In the genomic region with DNA sequence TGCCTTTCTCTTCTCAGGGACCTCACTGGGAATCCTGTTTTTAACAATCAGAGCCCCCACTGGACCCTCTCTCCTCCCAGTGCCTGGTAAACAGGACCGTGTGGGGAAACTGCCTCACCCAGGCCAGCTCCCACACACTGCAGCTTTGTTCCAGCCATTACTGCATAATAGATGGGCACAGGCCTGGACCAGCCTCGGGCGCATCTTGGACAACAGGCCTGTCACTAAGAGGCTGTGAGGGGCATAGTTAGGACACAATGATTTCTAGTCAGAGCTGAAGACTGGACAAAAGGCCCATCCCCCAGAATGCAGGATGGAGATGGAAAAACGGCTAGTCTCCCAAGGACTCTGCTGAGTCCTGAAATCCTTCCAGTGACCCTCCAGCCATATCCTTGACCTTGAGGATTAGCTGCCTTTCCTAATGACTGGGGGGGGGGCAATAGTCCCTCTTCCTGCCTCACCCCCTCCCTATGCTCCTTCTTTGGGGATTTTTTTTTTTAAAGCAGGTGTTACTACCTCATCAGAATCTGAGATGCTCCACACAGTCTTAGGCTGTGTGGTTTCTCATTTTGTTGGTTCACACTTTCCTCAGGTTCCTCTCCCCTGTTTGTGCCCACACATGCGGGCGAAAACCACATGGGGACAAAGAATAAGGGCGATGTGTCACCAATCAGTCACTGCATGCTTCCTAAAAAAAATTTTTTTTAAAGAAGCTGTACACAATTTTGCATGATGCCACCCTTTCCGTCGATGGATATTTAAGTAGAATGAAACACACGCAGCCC, we compare ENCODE assay signal across 13 mouse cellular contexts. TPM values are rescaled to one million over a fixed set of nuclear protein-coding genes. Genes with fewer than 3 reads are reported as not detected.
A peak's percentile ranks its signal among the peaks of the same experiment; 100 is the strongest.
DNase-seq lines count a peak whose midpoint lies in the region; ATAC-seq and TF ChIP-seq lines count a peak whose summit lies in the region.
"Had no signal": no experiment of that assay in that cellular context is flagged by ENCODE, and none has a peak within 500 bp of the region (broad histone marks: within the 10 kb centered on the region; RNA-seq: fewer than 3 reads in every experiment).

No protein-coding gene starts in this region.

- H3K27ac ChIP-seq in intestine, embryonic 14.5 days (ENCODE audit: low read depth), result 0 out of 2 replicates have a peak overlapping the region, but pooled peaks have one; percentile 27
- no peak overlapping the region for H3K27ac ChIP-seq in intestine, postnatal 0 days (ENCODE audit: low read depth, low read length)
- peak overlapping the region; percentile 61; the same call in 1 of the 2 replicates for H3K27ac ChIP-seq in embryonic facial prominence, embryonic 10.5 days (replicated peaks)
- peak overlapping the region; percentile 79 for H3K27ac ChIP-seq in hindbrain, embryonic 13.5 days
- peak overlapping the region; percentile 81 for H3K27ac ChIP-seq in neural tube, embryonic 13.5 days (replicated peaks)
- H3K27ac ChIP-seq: limb, embryonic 15.5 days had no signal

- intact Hi-C loops in left cerebral cortex, postnatal 10 days (cut with DNase I), result no loop called here

- no peaks in the 10 kb centered on the region for H3K9me3 ChIP-seq in intestine, embryonic 14.5 days (ENCODE audit: control insufficient read depth, low read length)
- no peaks in the 10 kb centered on the region for H3K9me3 ChIP-seq in intestine, postnatal 0 days (ENCODE audit: control insufficient read depth)
- H3K9me3 ChIP-seq in embryonic facial prominence, embryonic 10.5 days, result no peaks in the 10 kb centered on the region
- H3K9me3 ChIP-seq in hindbrain, embryonic 13.5 days, result no peaks in the 10 kb centered on the region
- no peaks in the 10 kb centered on the region for H3K9me3 ChIP-seq in neural tube, embryonic 13.5 days
- H3K9me3 ChIP-seq: limb, embryonic 15.5 days had no signal

- no peak overlapping the region for H3K9ac ChIP-seq in intestine, embryonic 14.5 days (ENCODE audit: low read length)
- H3K9ac ChIP-seq in intestine, postnatal 0 days (ENCODE audit: low read depth, low read length), result no peak overlapping the region
- H3K9ac ChIP-seq in hindbrain, embryonic 13.5 days, result peak overlapping the region; percentile 25; the same call in 1 of the 2 replicates
- 0 out of 2 replicates have a peak overlapping the region, but pooled peaks have one; percentile 18 for H3K9ac ChIP-seq in neural tube, embryonic 13.5 days
- H3K9ac ChIP-seq: limb, embryonic 15.5 days had no signal

- H3K36me3 ChIP-seq in intestine, embryonic 14.5 days (ENCODE audit: control insufficient read depth, insufficient read depth, low read length), result no peaks in the 10 kb centered on the region
- no peaks in the 10 kb centered on the region for H3K36me3 ChIP-seq in intestine, postnatal 0 days (ENCODE audit: control insufficient read depth, insufficient read depth)
- H3K36me3 ChIP-seq in embryonic facial prominence, embryonic 10.5 days (replicated peaks), result no peaks in the 10 kb centered on the region
- no peaks in the 10 kb centered on the region for H3K36me3 ChIP-seq in hindbrain, embryonic 13.5 days
- H3K36me3 ChIP-seq in neural tube, embryonic 13.5 days, result no peaks in the 10 kb centered on the region
- H3K36me3 ChIP-seq: limb, embryonic 15.5 days had no signal

- DNase-seq in intestine, embryonic 14.5 days (ENCODE audit: low spot score), result no peak
- no peak for DNase-seq in embryonic facial prominence, embryonic 10.5 days (ENCODE audit: low spot score)
- DNase-seq in adrenal gland, adult 18-20 months (ENCODE audit: low spot score in 2 of 2), result no peak
- no peak for DNase-seq in left cerebral cortex, postnatal 10 days (ENCODE audit: extremely low spot score in 1 of 2, low spot score in 2 of 2)
- DNase-seq in liver, result no peak
- DNase-seq: gastrocnemius, postnatal 25 days; heart, postnatal 4 days; kidney, postnatal 36 days; lung, postnatal 36 days had no signal

- peaks cover 18% of the 10 kb centered on the region for H3K27me3 ChIP-seq in intestine, embryonic 14.5 days (replicated peaks; ENCODE audit: control insufficient read depth, insufficient read depth, low read length)
- H3K27me3 ChIP-seq in intestine, postnatal 0 days (replicated peaks; ENCODE audit: control insufficient read depth, insufficient read depth, low read length), result 0 out of 2 replicates have a peak, but pooled peaks cover 3% of the 10 kb centered on the region
- no peaks in the 10 kb centered on the region for H3K27me3 ChIP-seq in embryonic facial prominence, embryonic 10.5 days (replicated peaks; ENCODE audit: low read depth, poor library complexity, severe bottlenecking)
- no peaks in the 10 kb centered on the region for H3K27me3 ChIP-seq in hindbrain, embryonic 13.5 days
- H3K27me3 ChIP-seq in neural tube, embryonic 13.5 days, result no peaks in the 10 kb centered on the region
- H3K27me3 ChIP-seq: limb, embryonic 15.5 days had no signal

- no peak overlapping the region for H3K4me3 ChIP-seq in intestine, embryonic 14.5 days (ENCODE audit: low read depth, low read length)
- H3K4me3 ChIP-seq in intestine, postnatal 0 days (ENCODE audit: low read depth, low read length), result no peak overlapping the region
- H3K4me3 ChIP-seq in embryonic facial prominence, embryonic 10.5 days, result no peak overlapping the region
- H3K4me3 ChIP-seq in hindbrain, embryonic 13.5 days, result no peak overlapping the region
- H3K4me3 ChIP-seq in neural tube, embryonic 13.5 days, result no peak overlapping the region
- H3K4me3 ChIP-seq: limb, embryonic 15.5 days had no signal

- whole genome bisulfite sequencing in intestine, embryonic 14.5 days, result 77% methylated on average over 10 of the region's 10 CpGs
- WGBS in intestine, postnatal 0 days, result 84% methylated on average over 10 of the region's 10 CpGs
- 61% methylated on average over 10 of the region's 10 CpGs for WGBS in embryonic facial prominence, embryonic 10.5 days
- 52% methylated on average over 10 of the region's 10 CpGs for WGBS in hindbrain, embryonic 13.5 days
- WGBS in neural tube, embryonic 13.5 days, result 57% methylated on average over 10 of the region's 10 CpGs

- no peak for TF ChIP-seq CTCF in intestine, postnatal 0 days (IDR thresholded peaks at IDR 0.05; ENCODE audit: low read depth)

- H3K4me2 ChIP-seq in intestine, embryonic 14.5 days (ENCODE audit: low read length), result no peak overlapping the region
- H3K4me2 ChIP-seq in intestine, postnatal 0 days (replicated peaks; ENCODE audit: low read depth), result no peak overlapping the region
- no peak overlapping the region for H3K4me2 ChIP-seq in hindbrain, embryonic 13.5 days
- no peak overlapping the region for H3K4me2 ChIP-seq in neural tube, embryonic 13.5 days
- H3K4me2 ChIP-seq: limb, embryonic 15.5 days had no signal

- ATAC-seq in intestine, embryonic 14.5 days (replicated peaks; ENCODE audit: low FRiP score, low TSS enrichment, low read depth), result peak; percentile 48; the same call in 1 of the 2 replicates
- no peak for ATAC-seq in intestine, postnatal 0 days
- peak; percentile 51; the same call in 1 of the 2 replicates for ATAC-seq in hindbrain, embryonic 13.5 days (ENCODE audit: low FRiP score)
- ATAC-seq in neural tube, embryonic 13.5 days (ENCODE audit: low read depth), result peak; percentile 48; the same call in 1 of the 2 replicates

- peaks cover 6% of the 10 kb centered on the region for H3K4me1 ChIP-seq in intestine, embryonic 14.5 days (replicated peaks; ENCODE audit: control insufficient read depth, insufficient read depth, low read length)
- no peaks in the 10 kb centered on the region for H3K4me1 ChIP-seq in intestine, postnatal 0 days (replicated peaks; ENCODE audit: control insufficient read depth, insufficient read depth, low read length)
- peaks cover 35% of the 10 kb centered on the region for H3K4me1 ChIP-seq in embryonic facial prominence, embryonic 10.5 days
- H3K4me1 ChIP-seq in hindbrain, embryonic 13.5 days (replicated peaks), result peaks cover 60% of the 10 kb centered on the region
- peaks cover 71% of the 10 kb centered on the region for H3K4me1 ChIP-seq in neural tube, embryonic 13.5 days (replicated peaks)

RNA-seq across cellular contexts. Expression of a gene that starts 27.9 kb away (rescaled TPM):
- 9.0 and 9.8 TPM in 2 replicates for polyA plus RNA-seq in intestine, embryonic 14.5 days (2014; fragmentation: Nextera tagmentation; extraction: Ambion mirVana)
- 2.8 and 2.9 TPM in 2 replicates for polyA plus RNA-seq in intestine, postnatal 0 days (2015; fragmentation: Nextera tagmentation; extraction: Ambion mirVana)
- 7.6 and 9.5 TPM in 2 replicates for polyA plus RNA-seq in embryonic facial prominence, embryonic 10.5 days (2016; fragmentation: Nextera tagmentation; extraction: Ambion mirVana)
- polyA plus RNA-seq in hindbrain, embryonic 13.5 days (2015; fragmentation: Nextera tagmentation; extraction: Ambion mirVana), result 34.3 and 39.0 TPM in 2 replicates
- 41.5 and 43.8 TPM in 2 replicates for polyA plus RNA-seq in neural tube, embryonic 13.5 days (2015; fragmentation: Nextera tagmentation; extraction: Ambion mirVana)
- total RNA-seq in adrenal gland, adult 18-20 months (2021), result 10 to 100 TPM; 10.5 to 14.8 TPM
- 100 to 1,000 TPM; 107 to 113 TPM for total RNA-seq in left cerebral cortex, postnatal 10 days (2021)

Comparison
In these comparisons a context has a peak if more than half of its experiments do, and no peak if none do; other contexts are left out.
1. H3K9ac ChIP-seq: peak in hindbrain, embryonic 13.5 days (single experiment) and neural tube, embryonic 13.5 days (single experiment); none in intestine, embryonic 14.5 days (single experiment) and intestine, postnatal 0 days (single experiment).